Mouse (Mus musculus): ENCODE data around the gene Iglon5. TPM values are rescaled to one million over a fixed set of nuclear protein-coding genes. Genes with fewer than 3 reads are reported as not detected.
A peak's percentile ranks its signal among the peaks of the same experiment; 100 is the strongest.

The Iglon5 gene
- polyA plus RNA-seq, 1 experiment from 2014 or later = 2.9 TPM

GRCm38 (mm10) chr7:43476376-43476775, 13.5 kb downstream of the Iglon5 start:
- Histone ChIP-seq H3K9ac (ENCODE audit: low read depth, low read length) (no peak overlapping the region), H3K4me1 (replicated peaks; ENCODE audit: control insufficient read depth, insufficient read depth, low read length) (no peaks in the 10 kb centered on the region), H3K27ac (ENCODE audit: low read depth, low read length) (no peak overlapping the region), H3K4me3 (ENCODE audit: low read depth, low read length) (no peak overlapping the region), H3K4me2 (replicated peaks; ENCODE audit: low read depth, low read length) (no peak overlapping the region; the same call in 1 of the 2 replicates), H3K9me3 (ENCODE audit: control insufficient read depth, low read length) (no peaks in the 10 kb centered on the region), H3K36me3 (ENCODE audit: control insufficient read depth, insufficient read depth, low read length) (0 out of 2 replicates have a peak, but pooled peaks cover 2% of the 10 kb centered on the region), H3K27me3 (ENCODE audit: control insufficient read depth, insufficient read depth, low read length) (peaks cover 24% of the 10 kb centered on the region)
- DNase-seq (ENCODE audit: low spot score) = peak; percentile 33
- WGBS = 11% methylated on average over 5 of the region's 13 CpGs
- ATAC-seq (ENCODE audit: low FRiP score) = 0 out of 2 replicates have a peak, but pooled peaks have one; percentile 23

DNA sequence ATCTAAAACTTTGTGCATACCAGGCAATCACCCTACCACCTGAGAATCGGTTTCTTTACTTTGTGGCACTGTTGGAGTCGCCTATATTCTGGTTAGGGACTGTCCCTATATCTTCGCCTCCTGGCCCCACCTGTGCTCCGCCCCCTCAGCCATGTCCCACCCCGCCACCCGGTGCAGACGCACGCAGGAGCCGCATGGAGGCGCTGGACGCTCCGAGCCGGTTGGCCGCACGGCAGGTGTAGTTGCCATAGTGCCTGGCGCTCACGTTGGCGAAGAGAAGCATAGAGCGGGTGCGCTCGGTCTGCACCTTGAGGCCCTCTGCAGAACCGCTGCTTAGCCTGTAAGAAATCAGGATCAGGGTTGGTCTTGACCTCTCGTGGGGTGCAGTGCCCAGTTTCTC, 14.2 kb downstream of the Iglon5 start:
- H3K9ac ChIP-seq (ENCODE audit: low read depth, low read length) = no peak overlapping the region
- DNase-seq (ENCODE audit: low spot score) = peak; percentile 14
- 9% methylated on average over 23 of the region's 23 CpGs for WGBS
- ATAC-seq (ENCODE audit: low FRiP score) = no peak
- H3K36me3 ChIP-seq (ENCODE audit: control insufficient read depth, insufficient read depth, low read length) = 0 out of 2 replicates have a peak, but pooled peaks cover 2% of the 10 kb centered on the region
- H3K27ac ChIP-seq (ENCODE audit: low read depth, low read length) = no peak overlapping the region
- H3K9me3 ChIP-seq (ENCODE audit: control insufficient read depth, low read length) = no peaks in the 10 kb centered on the region
- H3K4me2 ChIP-seq (replicated peaks; ENCODE audit: low read depth, low read length) = no peak overlapping the region
- H3K27me3 ChIP-seq (ENCODE audit: control insufficient read depth, insufficient read depth, low read length) = peaks cover 24% of the 10 kb centered on the region
- H3K4me3 ChIP-seq (ENCODE audit: low read depth, low read length) = no peak overlapping the region
- H3K4me1 ChIP-seq (replicated peaks; ENCODE audit: control insufficient read depth, insufficient read depth, low read length) = no peaks in the 10 kb centered on the region

- 47% methylated on average over 8 of the region's 8 CpGs for WGBS
- H3K4me3 ChIP-seq (ENCODE audit: low read depth, low read length) = no peak overlapping the region
- no peak for ATAC-seq (ENCODE audit: low FRiP score)
These were observed 19.5 kb downstream of the Iglon5 start for GRCm38 (mm10) chr7:43470373-43470772.

GRCm38 (mm10) chr7:43466099-43466694, 23.7 kb downstream of the Iglon5 start:
- Histone ChIP-seq H3K27me3 (ENCODE audit: control insufficient read depth, insufficient read depth, low read length) (peaks cover 10% of the 10 kb centered on the region; the same call in 1 of the 2 replicates), H3K9me3 (ENCODE audit: control insufficient read depth, low read length) (no peaks in the 10 kb centered on the region), H3K36me3 (ENCODE audit: control insufficient read depth, insufficient read depth, low read length) (no peaks in the 10 kb centered on the region), H3K27ac (ENCODE audit: low read depth, low read length) (no peak overlapping the region), H3K4me2 (replicated peaks; ENCODE audit: low read depth, low read length) (peak overlapping the region; percentile 76), H3K4me1 (replicated peaks; ENCODE audit: control insufficient read depth, insufficient read depth, low read length) (0 out of 2 replicates have a peak, but pooled peaks cover 2% of the 10 kb centered on the region), H3K9ac (ENCODE audit: low read depth, low read length) (no peak overlapping the region), H3K4me3 (ENCODE audit: low read depth, low read length) (peak overlapping the region; percentile 28)
- ATAC-seq (ENCODE audit: low FRiP score) (peak; percentile 51), DNase-seq (ENCODE audit: low spot score) (peak; percentile 84)
- 1% methylated on average over 33 of the region's 33 CpGs for WGBS

More at GRCm38 (mm10) chr7:43470373-43470772, 19.5 kb downstream of the Iglon5 start:
- Histone ChIP-seq H3K9ac (ENCODE audit: low read depth, low read length) (no peak overlapping the region), H3K36me3 (ENCODE audit: control insufficient read depth, insufficient read depth, low read length) (no peaks in the 10 kb centered on the region), H3K9me3 (ENCODE audit: control insufficient read depth, low read length) (no peaks in the 10 kb centered on the region), H3K27me3 (ENCODE audit: control insufficient read depth, insufficient read depth, low read length) (peaks cover 3% of the 10 kb centered on the region; the same call in 1 of the 2 replicates), H3K4me2 (replicated peaks; ENCODE audit: low read depth, low read length) (no peak overlapping the region), H3K4me1 (replicated peaks; ENCODE audit: control insufficient read depth, insufficient read depth, low read length) (no peaks in the 10 kb centered on the region), H3K27ac (ENCODE audit: low read depth, low read length) (no peak overlapping the region)
- peak; percentile 74 for DNase-seq (ENCODE audit: low spot score)

DNA sequence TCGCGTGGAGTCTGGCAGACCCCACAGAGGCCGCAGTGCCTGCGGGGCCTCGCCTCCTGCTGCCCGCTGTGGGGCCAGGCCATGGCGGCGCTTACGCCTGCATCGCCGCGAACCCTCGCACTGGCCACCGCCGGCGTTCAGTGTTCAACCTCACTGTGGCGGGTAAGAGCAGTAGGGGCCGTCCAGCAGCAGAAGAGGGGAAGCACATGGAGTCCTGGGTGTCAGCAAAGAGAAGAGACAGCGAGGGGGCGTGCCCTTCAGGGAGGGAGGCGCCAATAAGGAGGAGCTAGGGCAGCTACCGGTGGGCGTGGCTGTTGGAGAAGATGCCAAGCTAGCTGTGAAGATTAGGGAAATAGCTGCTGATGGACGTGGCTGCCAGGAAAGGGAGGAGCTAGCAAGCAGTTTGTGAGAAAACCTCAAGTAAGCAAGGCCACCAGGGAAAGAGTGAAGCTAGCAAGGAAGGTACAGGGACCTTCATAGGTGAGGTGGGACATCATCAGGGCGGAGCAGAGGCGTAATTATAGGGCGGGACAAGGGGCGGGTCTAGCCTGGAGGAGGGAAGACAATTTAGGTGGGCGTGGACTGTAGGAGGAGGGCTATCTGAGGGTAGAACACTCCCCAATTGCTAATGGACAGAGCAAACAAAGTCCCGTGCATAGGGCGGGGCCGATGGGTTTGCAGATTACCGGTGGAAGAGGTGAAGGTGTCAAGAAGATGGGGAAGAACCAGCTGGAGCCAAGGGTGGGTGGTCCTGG, 24.4 kb downstream of the Iglon5 start:
- H3K9me3 ChIP-seq (ENCODE audit: control insufficient read depth, low read length) = no peaks in the 10 kb centered on the region
- peak overlapping the region; percentile 28 for H3K4me3 ChIP-seq (ENCODE audit: low read depth, low read length)
- H3K9ac ChIP-seq (ENCODE audit: low read depth, low read length) = peak overlapping the region; percentile 27
- 0 out of 2 replicates have a peak, but pooled peaks cover 2% of the 10 kb centered on the region for H3K4me1 ChIP-seq (replicated peaks; ENCODE audit: control insufficient read depth, insufficient read depth, low read length)
- DNase-seq (ENCODE audit: low spot score) = peak; percentile 88
- H3K36me3 ChIP-seq (ENCODE audit: control insufficient read depth, insufficient read depth, low read length) = no peaks in the 10 kb centered on the region
- H3K4me2 ChIP-seq (replicated peaks; ENCODE audit: low read depth, low read length) = peak overlapping the region; percentile 76
- peak; percentile 88 for ATAC-seq (ENCODE audit: low FRiP score)
- H3K27me3 ChIP-seq (ENCODE audit: control insufficient read depth, insufficient read depth, low read length) = peaks cover 10% of the 10 kb centered on the region; the same call in 1 of the 2 replicates
- no peak overlapping the region for H3K27ac ChIP-seq (ENCODE audit: low read depth, low read length)
- 1% methylated on average over 33 of the region's 33 CpGs for WGBS

- Histone ChIP-seq H3K27me3 (ENCODE audit: control insufficient read depth, insufficient read depth, low read length) (peaks cover 10% of the 10 kb centered on the region; the same call in 1 of the 2 replicates), H3K36me3 (ENCODE audit: control insufficient read depth, insufficient read depth, low read length) (no peaks in the 10 kb centered on the region), H3K9ac (ENCODE audit: low read depth, low read length) (peak overlapping the region; percentile 27), H3K4me1 (replicated peaks; ENCODE audit: control insufficient read depth, insufficient read depth, low read length) (0 out of 2 replicates have a peak, but pooled peaks cover 2% of the 10 kb centered on the region), H3K27ac (ENCODE audit: low read depth, low read length) (no peak overlapping the region), H3K4me2 (replicated peaks; ENCODE audit: low read depth, low read length) (peak overlapping the region; percentile 76), H3K4me3 (ENCODE audit: low read depth, low read length) (peak overlapping the region; percentile 28), H3K9me3 (ENCODE audit: control insufficient read depth, low read length) (no peaks in the 10 kb centered on the region)
- DNase-seq (ENCODE audit: low spot score) (no peak), ATAC-seq (ENCODE audit: low FRiP score) (peak; percentile 73)
- WGBS = 7% methylated on average over 35 of the region's 35 CpGs
These were observed 25.0 kb downstream of the Iglon5 start for GRCm38 (mm10) chr7:43464864-43465343.

GRCm38 (mm10) chr7:43463976-43464375, 25.9 kb downstream of the Iglon5 start:
- H3K9me3 ChIP-seq (ENCODE audit: control insufficient read depth, low read length) = no peaks in the 10 kb centered on the region
- no peak for DNase-seq (ENCODE audit: low spot score)
- no peak overlapping the region for H3K27ac ChIP-seq (ENCODE audit: low read depth, low read length)
- H3K27me3 ChIP-seq (ENCODE audit: control insufficient read depth, insufficient read depth, low read length) = peaks cover 10% of the 10 kb centered on the region; the same call in 1 of the 2 replicates
- 81% methylated on average over 7 of the region's 7 CpGs for WGBS
- H3K4me1 ChIP-seq (replicated peaks; ENCODE audit: control insufficient read depth, insufficient read depth, low read length) = 0 out of 2 replicates have a peak, but pooled peaks cover 2% of the 10 kb centered on the region
- H3K36me3 ChIP-seq (ENCODE audit: control insufficient read depth, insufficient read depth, low read length) = no peaks in the 10 kb centered on the region
- H3K4me2 ChIP-seq (replicated peaks; ENCODE audit: low read depth, low read length) = no peak overlapping the region
- H3K4me3 ChIP-seq (ENCODE audit: low read depth, low read length) = no peak overlapping the region
- ATAC-seq (ENCODE audit: low FRiP score) = no peak
- H3K9ac ChIP-seq (ENCODE audit: low read depth, low read length) = no peak overlapping the region

- Histone ChIP-seq H3K27ac (ENCODE audit: low read depth, low read length) (no peak within 1 kb of the TSS), H3K4me1 (replicated peaks; ENCODE audit: control insufficient read depth, insufficient read depth, low read length) (0 out of 2 replicates have a peak, but pooled peaks cover 2% of the 10 kb centered on the region), H3K4me3 (ENCODE audit: low read depth, low read length) (no peak within 1 kb of the TSS), H3K27me3 (ENCODE audit: control insufficient read depth, insufficient read depth, low read length) (peaks cover 10% of the 10 kb centered on the region; the same call in 1 of the 2 replicates), H3K9me3 (ENCODE audit: control insufficient read depth, low read length) (no peaks in the 10 kb centered on the region), H3K36me3 (ENCODE audit: control insufficient read depth, insufficient read depth, low read length) (no peaks in the 10 kb centered on the region), H3K4me2 (replicated peaks; ENCODE audit: low read depth, low read length) (no peak within 1 kb of the TSS), H3K9ac (ENCODE audit: low read depth, low read length) (no peak within 1 kb of the TSS)
- WGBS = 62% methylated on average over 4 of the region's 4 CpGs
- ATAC-seq (ENCODE audit: low FRiP score) (no peak), DNase-seq (ENCODE audit: low spot score) (no peak)
These were observed 27.0 kb downstream of the Iglon5 start, which contains the start of gene Vsig10l for GRCm38 (mm10) chr7:43462851-43463250. TSS of gene Vsig10l (plus strand) at chr7:43463151.

All from hindbrain, embryonic 11.5 days (tissue).